Mouse (Mus musculus) brain, adult 2 months (tissue): Measurements from ENCODE around the gene Il23a.
A peak's percentile ranks its signal among the peaks of the same experiment; 100 is the strongest.
"Not testable (repeated sequence)": the region's sequence is repeated elsewhere in the genome, so short reads cannot be mapped to it uniquely, and the experiment has no call there.

Source experiments
- DNase-seq: peaks from one replicate; pipeline ENCODE4 v3.0.0; 2011; ENCODE audit warnings: low read depth, low spot score

Il23a gene

DNA sequence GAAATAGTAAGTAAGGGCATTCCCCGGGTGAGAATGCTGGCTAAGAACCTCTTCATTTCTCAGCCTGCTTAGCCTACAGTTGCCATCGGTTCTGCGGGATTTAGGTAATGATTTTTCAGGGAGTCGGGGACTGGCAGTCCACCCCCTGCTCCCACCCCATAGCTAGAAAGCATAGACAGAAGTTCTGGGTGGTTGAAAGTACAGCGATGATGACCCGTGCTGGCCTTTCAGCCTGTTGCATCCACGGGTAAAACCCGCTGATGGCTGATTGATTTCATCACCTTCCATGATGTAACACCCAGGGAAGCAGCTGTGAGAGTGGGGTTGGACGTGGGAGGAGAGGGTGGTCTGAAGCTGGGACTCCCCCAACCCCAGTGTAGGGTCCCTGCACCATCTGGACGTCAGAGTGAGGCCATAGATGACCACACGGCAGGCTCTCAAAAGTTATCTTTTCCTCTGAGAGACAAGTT is at the start of gene Il23a:
Gene Il23a, minus strand, starts transcription at position 51 of the 470 bp plus-strand sequence.
- DNase-seq: no peak

DNA sequence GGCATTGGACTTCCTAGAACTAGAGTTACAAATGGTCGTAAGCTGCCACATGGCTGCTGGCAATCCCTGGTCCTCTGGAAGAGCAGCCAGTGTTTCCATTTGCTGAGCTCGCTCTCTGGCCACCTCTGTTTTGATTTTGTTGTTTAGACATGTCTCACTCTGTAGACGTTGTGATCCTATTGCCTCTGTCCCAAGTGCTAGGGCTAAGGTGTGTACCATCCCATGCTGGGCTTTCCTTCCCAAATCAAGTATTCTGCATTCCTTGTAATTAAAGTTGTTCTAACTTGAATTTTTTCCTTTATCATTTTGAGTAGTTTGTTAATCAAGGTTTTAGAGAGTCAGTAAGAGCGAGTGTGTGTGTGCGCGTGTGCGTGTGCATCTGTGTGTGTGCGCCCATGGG is 49.0 kb upstream of the Il23a start:
- DNase-seq: no peak

DNA sequence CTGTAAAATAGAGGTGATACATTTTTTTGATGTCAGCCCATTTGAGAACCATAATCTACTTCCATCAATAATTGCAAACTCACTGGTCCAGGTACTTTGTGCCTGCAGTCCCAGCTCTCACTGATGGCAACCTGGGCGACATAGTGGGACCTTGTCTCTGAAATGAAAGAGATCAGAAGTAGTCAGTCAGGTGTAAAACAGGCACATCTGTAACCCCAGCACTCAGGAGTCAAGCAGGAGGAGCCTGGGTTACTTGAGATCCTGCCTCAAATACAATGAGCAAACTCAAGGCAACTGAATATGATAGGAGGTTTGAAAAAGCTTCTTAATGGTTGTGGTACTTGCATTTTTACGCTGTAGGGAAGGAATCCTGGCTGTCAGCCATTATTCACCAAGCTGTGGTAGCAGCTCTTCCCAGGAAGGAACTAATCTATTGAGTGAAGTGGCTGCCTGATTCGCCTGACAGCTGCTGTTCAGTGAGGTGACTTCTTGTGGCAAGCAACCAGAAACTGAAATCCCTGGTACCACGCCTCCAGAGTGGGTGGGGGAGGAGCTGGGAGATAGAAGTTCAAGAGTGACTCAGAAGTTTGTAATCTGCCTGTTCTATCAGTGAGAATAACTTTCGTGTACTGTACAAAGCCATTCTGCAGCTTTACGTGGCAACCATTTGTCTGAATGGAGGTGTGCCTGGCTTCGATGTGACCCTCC is 46.2 kb upstream of the Il23a start:
- DNase-seq: peak; percentile 90

DNA sequence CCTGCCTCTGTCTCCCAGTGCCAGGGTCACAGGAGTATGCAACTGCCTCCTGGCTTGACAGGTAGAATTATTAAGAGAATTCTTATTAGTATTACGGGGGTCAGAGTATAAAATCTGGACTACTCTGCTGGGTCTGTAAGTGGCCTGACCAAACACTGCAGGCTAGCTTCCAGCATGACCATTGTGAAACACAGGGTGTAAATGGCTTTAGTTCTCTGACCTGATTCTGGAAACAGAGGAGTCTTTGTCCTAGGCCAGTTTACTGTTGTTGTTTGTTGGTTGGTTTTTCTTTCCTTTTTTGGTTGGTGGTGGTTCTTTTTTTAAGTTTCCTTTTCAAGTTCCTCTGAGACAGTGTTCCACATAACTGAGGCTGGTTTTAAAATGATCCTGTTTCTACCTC is 44.9 kb upstream of the Il23a start:
- peak; percentile 27 for DNase-seq

DNA sequence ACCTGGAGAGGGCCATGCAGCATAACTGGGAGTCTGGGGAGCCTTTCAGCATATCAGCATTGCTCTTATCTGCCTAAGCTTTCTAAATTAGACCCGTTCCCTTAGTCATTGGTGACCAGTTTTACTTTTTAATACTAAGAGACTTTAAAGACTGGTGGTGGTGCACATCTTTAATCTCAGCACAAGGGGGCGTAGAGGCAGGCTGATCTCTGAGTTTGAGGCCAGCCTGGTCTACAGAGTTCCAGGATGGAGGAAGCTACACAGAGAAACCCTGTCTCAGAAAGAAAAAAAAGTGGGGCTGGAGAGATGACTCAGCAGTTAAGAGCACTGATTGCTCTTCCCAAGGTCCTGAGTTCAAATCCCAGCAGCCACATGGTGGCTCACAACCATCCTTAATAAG is 41.7 kb upstream of the Il23a start:
- no peak for DNase-seq

DNA sequence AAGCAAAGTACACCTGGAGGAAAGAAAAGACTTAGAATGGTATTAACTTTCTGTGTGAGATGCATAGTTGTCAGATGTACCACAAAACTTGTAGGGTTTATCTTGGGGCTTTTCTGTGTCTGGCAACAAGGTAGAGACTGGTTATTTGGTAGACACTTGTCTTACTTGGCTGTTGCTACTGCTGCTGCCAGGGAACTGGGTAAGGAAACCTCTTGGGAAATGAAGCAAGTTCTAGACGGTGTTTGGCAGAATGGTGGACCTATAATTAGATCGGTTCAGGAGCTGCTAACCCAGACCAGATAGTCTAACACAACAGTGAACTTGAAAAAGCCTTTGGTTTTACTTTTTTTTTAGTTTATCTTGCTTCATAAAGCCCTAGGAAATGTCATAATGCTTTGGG is 40.4 kb upstream of the Il23a start:
- DNase-seq: no peak

- DNase-seq: peak; percentile 27
Measured at GRCm38 (mm10) chr10:128338415-128338814, 39.9 kb upstream of the Il23a start.

DNA sequence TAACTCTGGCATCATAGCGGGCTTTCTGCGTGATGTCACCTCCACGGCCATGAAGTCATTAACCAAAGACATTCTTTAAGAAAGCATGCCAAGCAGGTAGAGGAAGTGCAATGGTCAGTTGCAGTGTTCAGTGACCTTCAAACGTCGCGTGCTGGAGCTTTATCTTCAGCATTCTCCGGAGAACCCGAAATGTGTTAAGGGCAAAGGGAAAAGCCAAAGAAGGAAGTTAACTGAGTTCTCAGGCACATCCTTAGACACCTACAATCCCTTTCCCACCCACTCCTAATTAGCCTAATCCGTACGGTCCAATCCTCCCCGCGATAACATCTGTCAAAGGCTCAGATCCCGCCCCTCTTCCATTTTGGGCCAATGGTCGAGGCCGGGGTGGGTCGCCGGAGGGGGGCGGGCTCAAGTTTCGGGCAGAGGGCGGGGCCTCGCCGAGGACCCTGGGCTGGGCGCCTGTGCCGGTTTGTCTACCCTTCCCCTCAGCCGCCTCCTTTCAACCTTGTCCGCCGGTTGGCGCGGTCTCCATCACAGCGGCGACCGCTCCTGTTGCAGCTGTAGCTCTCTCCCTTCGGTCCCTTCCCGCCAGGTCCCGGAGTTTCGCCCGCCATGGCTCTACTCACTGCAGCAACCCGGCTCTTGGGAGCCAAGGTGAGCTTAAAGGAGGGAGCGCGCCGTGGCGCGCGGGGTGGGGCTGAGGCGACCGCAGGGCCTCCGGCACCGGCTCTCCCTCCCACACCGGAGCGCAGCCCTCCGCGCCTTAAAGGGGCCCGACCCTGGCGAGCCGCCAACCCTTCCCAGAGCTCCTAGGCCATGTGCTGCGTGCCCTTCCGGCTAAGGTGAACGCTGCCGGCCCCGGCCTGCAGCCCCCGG is 39.0 kb upstream of the Il23a start, which contains the start of gene Cs:
Gene Cs, plus strand, starts transcription at position 429 of the 876 bp plus-strand sequence.
- DNase-seq: peak; percentile 99

DNA sequence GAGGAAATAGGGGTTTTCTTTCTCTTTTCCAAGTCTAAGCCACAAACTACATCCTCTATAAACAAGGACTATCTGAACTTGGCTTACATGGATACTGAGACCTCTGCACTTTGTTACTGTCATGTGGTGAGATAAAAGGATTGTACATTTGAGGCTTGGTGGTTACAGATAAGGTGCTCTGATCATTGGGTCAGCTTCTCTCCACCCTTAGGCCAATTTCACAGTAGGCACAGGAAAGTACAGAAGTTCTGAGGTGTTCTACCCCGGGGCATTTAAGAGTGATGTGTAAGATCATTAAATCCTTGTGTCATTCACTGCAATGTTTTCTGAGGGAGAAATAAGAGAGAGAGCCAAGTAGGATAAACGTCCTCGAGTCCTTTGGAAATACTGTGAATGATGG is 38.0 kb upstream of the Il23a start:
- DNase-seq: no peak

GRCm38 (mm10) chr10:128336195-128336594 is 37.6 kb upstream of the Il23a start:
- DNase-seq: no peak

DNA sequence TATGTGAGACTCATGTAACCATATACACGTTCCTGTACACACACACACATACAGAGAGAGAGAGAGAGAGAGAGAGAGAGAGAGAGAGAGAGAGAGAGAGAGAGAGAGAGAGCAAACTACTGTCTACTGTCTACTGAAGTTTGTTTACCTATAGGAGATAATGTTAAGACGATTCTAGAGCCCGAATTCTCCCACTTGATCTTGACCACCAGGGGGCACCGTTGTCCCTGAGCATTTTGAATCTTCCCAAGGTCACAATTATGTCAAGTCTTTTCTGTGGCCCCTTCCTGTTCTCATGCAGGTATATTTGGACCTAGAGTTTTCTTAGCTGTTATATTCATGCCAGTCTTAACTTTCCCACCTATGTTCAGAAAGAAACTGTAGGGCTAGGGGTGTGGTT is 37.0 kb upstream of the Il23a start:
- peak; percentile 87 for DNase-seq

DNA sequence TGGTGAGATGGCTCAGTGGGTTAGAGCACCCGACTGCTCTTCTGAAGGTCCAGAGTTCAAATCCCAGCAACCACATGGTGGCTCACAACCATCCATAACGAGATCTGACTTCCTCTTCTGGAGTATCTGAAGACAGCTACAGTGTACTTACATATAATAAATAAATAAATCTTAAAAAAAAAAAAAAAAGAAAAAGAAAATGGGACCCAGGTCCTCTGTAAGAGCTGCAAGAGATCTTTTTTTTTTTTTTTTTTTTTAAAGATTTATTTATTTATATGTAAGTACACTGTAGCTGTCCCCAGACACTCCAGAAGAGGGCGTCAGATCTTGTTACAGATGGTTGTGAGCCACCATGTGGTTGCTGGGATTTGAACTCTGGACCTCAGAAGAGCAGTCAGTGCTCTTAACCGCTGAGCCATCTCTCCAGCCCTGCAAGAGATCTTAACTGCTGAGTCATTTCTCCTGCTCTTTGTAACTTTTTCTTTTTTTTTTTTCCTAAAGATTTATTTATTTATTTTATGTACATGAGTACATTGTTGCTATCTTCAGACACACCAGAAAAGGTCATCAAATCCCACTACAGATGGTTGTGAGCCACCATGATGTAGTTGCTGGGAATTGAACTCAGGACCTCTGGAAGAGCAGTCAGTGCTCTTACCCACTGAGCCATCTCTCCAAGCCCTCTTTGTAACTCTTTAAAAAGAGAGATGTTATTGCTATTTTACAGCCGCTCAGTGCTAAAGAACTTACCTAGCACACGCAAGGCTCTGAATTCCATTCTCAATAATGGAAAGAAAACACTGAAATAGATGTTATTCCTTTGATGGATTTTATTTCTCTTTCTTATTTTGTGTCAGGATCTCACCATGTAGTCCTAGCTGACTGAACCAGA is 34.1 kb upstream of the Il23a start:
- not testable (repeated sequence) for DNase-seq

- no peak for DNase-seq
Measured at GRCm38 (mm10) chr10:128327610-128328009, 29.1 kb upstream of the Il23a start.

- DNase-seq: peak; percentile 70
Measured at GRCm38 (mm10) chr10:128326825-128327224, 28.3 kb upstream of the Il23a start.

DNA sequence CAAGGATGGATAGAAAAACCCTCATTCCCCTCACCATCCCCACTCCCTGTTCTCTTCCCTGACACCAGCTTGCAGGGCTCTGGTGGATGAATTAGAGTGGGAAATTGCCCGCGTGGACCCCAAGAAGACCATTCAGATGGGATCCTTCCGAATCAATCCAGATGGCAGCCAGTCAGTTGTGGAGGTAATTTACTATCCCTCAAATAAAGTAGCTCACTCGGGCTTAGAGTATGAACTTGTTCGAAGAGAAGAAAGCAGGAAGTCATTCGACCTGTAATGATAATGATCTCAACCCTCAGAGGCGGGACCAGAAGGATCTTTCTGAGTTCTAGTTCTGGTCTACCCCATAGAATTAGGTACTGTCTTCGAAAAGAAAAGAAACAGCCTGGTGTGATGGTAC is 25.0 kb upstream of the Il23a start:
- DNase-seq: no peak

GRCm38 (mm10) chr10:128322141-128323108 is 23.9 kb upstream of the Il23a start, which contains the start of gene Cnpy2:
TSS of gene Cnpy2 (plus strand) at chr10:128322459.
- DNase-seq: peak; percentile 91

- no peak for DNase-seq
Measured at GRCm38 (mm10) chr10:128321641-128322040, 23.1 kb upstream of the Il23a start.

- no peak for DNase-seq
Measured at GRCm38 (mm10) chr10:128315578-128315977, 17.0 kb upstream of the Il23a start.

DNA sequence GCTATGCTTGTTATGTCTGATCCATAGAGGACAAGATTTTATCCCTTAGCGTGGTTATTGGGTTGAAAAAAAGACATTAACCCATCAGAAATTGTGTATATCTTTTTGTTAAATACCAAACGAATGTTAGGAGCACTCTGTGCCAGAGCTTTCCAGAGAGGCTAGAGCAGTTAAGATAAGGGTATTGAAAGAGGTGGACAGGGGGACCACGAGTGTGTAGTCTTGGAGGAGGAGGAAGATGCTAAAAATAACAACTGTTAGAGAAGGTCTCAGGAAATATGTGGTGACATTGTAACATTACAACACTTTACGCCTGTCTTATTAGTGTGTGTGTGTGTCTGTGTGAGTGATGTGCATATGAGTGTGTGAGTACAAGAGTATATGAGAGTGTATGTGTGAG is 12.3 kb upstream of the Il23a start:
- DNase-seq: no peak

DNA sequence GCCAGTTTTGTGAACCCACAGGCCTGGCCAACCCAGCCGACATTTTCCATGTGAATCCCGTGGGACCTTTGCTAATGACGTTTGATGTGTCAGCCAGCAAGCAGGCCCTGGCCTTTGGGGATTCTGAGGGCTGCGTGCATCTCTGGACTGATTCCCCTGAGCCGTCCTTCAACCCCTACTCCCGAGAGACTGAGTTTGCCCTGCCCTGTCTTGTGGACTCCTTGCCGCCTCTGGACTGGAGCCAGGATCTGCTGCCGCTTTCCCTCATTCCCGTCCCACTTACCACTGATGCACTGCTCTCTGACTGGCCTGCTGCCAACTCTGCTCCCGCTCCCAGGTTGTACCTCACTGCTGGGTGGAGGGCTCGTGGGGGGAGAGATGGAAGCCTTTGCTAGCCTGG is 11.6 kb upstream of the Il23a start:
- peak; percentile 48 for DNase-seq
